Mouse (Mus musculus) heart, postnatal 10 days (tissue): ENCODE measurements at regions not wholly inside any gene's neighbourhood (a gene's known extent, or its start where the extent isn't known, plus 50 kb on each side); places are given as distances from the start of the nearest gene placed in this dataset.

Experiments used
- DNase-seq, 2 experiments: peaks; one replicate each; pipeline ENCODE4 v3.0.0; 2021
- intact Hi-C: fragments of 180-260 bp; cut with DNase I; formaldehyde crosslinking; loops from one replicate; pipeline ENCODE4 v1.15.1; 2025

DNA sequence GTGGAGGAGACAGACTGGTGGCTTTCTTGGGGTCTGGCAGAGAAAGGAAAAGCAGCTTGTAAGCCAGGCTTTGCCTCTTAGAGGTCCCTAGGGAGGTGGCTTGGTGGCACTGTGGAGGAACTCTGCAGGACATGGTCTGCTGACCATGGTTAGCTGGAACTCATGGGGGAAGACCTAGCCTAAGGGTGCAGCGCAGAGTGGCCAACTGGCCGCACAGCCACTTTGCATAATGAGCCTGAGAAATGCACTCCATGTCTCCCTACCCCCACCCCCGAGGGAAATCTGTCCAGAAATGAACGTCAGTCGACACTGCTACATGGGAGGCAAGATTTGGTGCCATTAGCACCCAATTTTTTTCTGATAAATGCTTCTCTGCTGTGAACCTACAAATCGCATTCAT is 429.5 kb downstream of the Glrx3 start:
- DNase-seq = no peak
- intact Hi-C loops = loop anchor here (10.0 kb wide), 1 partner anchor 218 kb away; no protein-coding TSS in a partner anchor

DNA sequence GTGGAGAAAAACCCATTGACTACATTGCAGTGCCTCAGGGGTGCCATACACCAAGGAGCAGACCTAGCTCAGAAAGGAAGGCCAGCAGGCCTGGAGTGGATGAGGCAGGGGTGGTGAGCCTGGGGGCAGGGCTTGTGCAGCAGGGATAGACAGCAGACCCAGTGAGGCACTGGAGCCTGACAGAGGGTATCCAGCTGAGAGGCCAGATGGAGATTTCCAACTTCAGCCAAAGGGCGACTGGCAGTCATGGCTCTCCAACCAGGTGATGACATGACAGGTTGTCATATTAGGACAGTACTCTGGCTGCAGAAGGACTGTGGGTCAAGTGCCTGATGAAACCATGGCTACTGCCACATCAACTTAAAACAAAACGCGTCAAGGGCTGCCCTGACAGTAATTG is 431.1 kb downstream of the Glrx3 start:
- no peak for DNase-seq
- intact Hi-C loops = loop anchor here (10.0 kb wide), 1 partner anchor 216 kb away; no protein-coding TSS in a partner anchor

DNA sequence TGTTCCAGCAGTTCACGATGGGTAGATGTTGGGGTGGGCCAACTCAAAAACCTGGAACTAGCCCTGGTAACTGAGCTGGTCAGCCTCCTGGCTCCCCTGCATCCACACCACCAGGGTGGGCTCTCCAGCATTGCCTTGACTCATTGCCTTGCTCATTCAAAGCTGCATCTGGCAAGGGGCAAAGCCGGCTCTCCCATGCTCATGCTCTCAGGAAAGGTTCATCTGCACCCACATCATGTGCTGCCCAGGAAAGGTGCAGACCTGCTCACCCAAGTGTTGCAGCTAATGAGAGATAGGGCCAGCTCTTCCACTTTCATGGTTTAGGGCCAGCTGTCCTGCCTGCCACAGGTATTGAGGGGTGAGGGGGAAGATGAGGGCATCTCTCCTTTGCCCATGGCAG is 437.9 kb downstream of the Glrx3 start:
- DNase-seq = no peak
- intact Hi-C loops = no loop called here

DNA sequence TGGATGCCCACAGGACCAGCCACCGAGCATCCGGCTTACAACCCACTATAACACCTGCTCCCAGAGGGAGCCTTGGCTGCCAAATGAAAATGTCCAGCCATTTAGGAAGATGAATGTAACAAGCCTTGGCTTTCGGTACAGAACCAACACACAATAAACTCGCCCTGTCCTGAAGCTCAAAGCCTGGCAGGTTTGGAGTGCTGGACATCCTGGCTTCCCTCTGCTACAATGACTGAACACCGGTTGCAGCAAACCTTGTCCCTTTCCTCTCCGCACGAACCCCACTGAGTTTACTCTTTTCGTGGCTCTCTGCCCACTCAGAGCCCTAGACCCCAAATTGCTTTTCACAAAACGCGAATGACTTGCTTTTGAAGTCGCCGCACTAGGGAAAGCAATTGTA is 441.9 kb downstream of the Glrx3 start:
- DNase-seq = no peak
- intact Hi-C loops = no loop called here

DNA sequence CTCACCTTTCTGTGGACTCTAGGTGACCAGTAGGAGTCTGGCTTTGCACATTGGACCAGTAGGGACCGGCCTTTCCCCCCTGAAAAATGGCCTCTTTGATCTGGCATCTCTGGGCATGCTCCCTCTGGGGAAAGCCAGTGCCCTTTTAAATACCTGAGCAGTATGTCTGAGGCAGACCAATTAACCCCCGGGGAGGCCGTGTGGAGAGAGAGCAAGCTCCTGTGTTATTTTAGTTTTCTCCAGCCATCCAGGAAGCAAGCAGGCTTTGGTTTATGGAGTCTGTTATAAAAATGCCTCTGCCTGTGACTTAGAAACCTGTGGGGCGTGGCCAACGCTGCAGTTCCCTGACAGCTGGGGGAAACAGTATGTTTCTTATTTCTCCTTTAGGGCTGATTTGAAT is 445.5 kb downstream of the Glrx3 start:
- DNase-seq = no peak
- intact Hi-C loops = no loop called here

DNA sequence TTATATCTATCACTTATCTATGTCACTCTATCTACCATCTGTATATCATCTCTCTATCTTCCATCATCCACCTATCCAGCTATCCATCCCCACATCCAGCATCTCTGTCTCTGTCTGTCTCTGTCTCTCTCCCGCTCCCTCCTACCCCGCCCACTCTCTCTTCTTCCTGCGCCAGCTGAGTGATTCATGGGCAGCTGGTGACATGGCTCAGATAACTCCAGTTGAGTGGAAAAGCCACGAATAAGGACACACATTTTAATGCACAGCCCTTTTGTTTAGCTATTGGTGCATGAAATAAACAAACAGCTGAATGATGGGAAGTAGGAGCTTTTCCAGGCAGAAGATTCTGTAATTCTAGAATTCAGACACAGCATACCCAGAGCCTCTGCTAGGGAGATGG is 446.3 kb downstream of the Glrx3 start:
- intact Hi-C loops = no loop called here
- no peak for DNase-seq

DNA sequence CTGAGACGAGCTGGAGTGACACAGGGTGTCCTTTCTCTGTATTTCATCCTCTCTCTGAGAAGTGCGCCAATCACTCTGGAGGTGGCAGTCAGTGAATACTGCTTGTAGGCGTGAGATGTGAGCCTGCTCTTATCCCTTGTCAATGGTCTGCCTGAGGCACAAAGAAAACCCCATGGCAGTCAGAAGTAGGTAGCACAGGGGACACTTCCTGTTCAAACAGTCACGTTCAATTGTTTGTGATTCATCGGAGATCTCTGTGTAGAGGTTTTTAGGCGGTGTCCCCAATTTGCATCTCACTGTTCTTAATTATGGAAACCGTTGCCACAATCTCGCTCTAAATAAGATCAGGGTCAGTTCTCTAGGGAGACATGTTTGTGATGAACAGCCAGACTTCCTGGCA is 447.7 kb downstream of the Glrx3 start:
- intact Hi-C loops = no loop called here
- DNase-seq = no peak

DNA sequence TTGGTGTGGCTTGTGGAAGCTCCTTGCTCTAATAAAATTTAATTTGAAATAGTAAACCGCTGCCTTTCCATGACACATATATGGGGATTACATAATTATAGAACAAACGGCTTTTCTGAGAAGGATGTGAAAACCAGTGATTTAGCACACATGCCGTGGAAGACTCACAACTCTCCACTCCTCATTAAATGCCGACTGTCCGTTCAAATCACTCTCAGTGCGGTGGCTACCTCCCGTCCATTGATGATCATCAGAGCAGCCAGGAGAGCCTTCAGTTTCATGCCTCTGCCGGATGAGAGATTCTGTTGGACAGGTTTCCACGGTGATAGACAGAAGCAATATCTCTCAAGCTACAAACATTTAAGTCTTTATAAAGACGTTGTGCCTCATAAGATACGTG is 451.3 kb downstream of the Glrx3 start:
- DNase-seq = no peak
- intact Hi-C loops = no loop called here

DNA sequence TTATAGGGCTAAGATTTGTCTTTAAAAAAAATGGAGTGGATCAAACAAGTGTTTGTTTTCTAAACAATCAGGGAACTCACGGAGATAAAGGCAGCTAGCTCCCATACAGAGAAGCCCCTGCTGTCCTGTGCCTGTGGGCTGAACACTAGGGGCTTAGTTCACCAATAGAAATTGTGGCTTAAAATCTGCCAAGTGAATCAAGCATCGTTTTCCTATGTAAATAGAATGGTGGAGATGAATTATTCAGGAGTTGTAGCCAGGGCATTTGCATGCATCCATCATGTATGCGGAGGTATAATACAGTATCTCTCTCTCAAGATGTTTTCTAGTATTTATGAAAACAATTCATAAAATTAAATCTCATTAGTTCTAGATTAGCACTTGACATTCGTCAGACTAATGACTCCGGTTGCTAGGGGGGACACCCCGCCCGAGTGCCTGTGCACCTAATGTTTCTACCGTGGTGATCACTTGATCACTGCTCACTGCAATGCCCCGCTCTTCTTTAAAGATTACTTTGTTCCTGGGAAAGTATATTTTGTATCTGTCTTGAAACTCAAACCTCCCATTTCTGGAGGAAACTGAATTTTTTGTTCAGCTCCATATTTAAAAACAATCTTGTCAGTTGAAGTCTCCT is 469.1 kb downstream of the Glrx3 start:
- intact Hi-C loops = no loop called here
- no peak for DNase-seq

DNA sequence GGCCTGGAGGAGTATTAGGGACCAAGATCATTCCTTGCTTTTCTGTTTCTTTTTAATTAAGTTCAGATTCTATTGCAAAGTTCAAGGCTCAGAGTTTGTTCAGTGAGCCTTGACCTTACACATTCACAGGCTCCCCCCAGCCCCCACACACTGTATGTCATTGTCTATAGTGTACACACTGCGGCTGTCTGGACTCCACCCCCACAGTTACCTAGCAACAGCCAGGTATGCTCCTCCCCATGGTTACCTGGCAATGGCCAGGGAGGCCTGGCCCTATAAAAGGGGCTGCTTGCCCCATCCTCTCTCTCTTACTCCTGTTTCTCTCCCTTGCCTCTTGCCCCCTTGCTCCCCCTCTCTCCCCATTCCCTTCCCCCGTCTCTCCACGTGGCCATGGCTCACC is 472.0 kb downstream of the Glrx3 start:
- intact Hi-C loops = no loop called here

DNA sequence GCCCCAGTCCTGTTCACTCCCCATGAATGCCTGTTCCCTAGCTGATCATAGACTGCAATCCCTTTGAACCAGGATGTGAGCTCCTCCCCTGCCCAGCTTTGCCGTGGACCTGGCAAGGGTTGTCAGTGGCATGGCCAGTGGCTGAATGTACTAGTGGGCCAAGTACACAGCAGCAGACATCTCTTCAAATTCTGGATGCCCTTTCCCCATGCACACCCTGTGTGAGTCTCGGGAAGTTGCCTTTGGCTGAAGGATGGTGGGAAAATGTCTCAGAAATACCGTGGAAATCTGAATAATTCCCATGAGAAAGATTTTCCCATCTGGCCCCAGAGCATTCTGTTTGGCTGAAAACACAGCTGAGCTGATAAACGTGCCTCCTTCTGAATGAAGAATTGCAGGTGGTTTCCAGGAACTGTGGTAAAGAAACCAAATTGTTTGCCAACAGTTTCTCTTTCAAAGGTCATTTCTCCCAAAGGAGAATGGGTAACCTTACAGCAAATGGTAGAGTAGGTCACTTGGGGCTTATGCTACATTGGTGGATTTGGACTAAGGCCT is 476.2 kb downstream of the Glrx3 start:
- peak; percentile 30 to 32 for DNase-seq
- intact Hi-C loops = no loop called here

More for the DNA sequence above, 472.0 kb downstream of the Glrx3 start:
- no peak for DNase-seq

DNA sequence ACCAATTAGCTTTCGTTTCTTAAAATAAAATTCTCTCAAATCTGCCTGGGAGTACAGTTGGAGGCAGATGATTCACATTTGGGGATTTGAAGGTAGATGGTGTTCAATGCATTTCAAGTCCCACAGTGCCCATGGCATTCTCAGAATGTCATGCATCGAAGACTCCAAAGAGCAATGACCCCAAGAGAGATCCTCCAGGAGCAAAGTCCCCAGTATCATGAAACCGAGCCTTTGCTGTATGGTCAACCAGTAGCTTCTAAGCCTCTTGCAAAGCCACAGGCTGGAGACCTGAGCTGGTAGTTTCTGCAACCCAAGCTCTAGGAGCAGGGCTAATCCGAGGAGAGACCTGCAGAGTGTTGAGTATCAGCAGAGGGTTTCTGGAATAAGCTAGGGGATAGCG is 477.1 kb downstream of the Glrx3 start:
- intact Hi-C loops = no loop called here

DNA sequence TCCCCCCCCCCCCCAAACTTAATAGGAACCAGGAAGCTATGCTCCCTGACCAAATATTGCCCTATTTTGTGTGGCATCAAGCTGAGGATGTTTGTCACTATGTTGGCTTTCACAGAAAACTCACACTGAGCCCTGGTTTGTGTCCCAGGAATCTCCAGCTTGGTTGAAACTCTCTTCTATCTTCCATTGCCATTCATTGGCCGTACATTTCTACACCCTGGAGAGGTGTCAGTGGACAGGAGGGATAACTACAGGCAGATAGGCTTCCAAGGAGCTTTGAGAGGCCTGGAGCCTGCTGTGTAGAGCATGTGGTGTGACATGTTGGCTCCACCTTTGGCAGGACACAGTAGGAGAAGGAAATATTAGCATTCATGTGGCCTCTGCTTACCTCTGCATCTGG is 478.9 kb downstream of the Glrx3 start:
- intact Hi-C loops = no loop called here

More for the DNA sequence above, 477.1 kb downstream of the Glrx3 start:
- DNase-seq = no peak

DNA sequence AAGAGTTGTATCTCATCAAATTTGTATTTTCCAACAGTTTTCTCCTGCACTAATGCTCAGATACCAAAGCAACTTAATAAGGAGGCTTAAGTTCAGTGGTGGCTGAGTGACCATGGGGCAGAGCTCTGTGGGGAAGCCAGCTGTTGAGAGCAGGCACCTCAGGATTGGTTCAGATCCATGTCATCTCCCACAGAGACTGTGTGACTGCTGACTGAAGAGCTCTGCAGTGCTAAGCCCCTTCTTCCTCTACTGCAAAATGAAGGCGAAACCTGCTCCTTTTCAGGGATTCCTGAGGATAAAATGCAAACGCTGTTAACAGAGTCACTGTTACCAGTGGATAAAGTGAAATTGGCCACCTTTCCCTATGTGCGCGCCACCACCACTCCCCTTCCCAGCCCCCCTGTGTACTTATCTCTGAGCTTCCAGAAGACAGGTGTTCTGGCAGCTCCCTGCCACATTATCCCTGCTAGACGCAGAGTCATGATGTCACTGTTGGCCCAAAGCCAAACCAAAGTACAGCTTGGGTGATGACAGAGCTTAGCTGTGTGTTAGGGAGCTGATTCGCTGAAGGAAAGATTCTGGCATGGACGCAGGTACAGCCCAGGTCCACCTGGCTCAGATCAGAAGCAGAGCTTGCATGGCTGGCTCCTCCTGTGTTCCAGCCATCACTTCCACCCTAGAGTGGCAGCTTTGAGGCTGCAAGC is 472.9 kb downstream of the Tcerg1l start:
- intact Hi-C loops = no loop called here
- DNase-seq = peak; percentile 60 to 61

More for the DNA sequence above, 478.9 kb downstream of the Glrx3 start:
- DNase-seq = no peak

DNA sequence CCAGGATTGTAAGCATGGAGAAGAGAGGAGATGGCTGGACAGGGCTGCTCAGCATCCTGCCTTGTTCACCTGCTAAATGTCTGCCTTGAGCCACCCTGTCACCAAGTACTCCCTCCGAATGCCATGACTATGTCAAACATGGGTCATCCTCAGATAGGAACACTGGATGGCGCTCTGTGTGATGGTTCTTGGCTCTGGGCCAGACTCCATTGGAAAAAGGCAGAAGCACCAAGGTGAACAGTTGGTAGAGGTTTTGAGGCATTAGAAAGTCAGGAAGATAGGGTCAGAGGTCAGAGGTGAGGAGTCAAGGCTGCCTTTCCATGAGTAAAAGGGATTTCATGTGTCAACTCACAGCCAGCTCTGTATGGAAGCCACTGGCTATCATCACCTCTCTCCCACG is 471.9 kb downstream of the Tcerg1l start:
- DNase-seq = no peak
- intact Hi-C loops = no loop called here

DNA sequence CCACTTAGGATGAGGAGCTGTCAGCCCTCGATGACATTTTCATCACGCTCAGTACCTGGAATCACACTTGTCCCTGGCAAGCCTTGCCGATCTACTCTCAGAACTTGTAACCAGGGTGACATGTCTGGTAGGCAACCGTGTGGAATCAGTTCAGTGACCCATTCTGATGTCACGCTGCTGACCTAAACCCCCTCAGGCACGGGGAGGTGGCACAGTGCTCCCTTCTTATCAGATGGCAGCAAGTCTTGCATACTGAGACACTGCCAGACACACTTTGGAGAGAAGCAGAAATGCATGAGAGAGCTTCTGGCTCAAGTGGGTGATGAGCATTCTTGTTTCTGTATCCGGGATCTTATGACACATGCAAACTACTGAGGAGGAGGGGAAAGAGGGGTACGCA is 470.2 kb downstream of the Tcerg1l start:
- DNase-seq = no peak
- intact Hi-C loops = no loop called here

DNA sequence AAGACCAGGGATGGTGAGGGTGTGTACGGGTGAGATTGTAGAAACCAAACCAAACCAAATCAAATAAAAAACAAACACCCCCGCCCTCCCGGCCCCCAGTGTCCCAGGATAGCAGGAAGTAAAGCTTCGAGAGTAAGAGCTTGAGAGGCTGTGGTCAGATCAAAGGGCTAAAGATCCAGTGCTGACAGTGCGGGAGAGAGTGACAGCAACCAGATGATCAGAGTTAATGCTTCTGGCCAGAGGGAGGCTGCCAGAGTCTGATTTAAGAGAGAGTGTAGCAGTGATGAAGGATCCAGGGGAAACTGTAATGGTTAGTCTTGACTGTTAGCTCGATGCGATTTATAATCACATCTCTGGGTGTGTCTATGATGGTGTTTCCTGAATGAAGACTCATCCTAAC is 467.3 kb downstream of the Tcerg1l start:
- intact Hi-C loops = no loop called here
- peak; percentile 5 to 12 for DNase-seq

DNA sequence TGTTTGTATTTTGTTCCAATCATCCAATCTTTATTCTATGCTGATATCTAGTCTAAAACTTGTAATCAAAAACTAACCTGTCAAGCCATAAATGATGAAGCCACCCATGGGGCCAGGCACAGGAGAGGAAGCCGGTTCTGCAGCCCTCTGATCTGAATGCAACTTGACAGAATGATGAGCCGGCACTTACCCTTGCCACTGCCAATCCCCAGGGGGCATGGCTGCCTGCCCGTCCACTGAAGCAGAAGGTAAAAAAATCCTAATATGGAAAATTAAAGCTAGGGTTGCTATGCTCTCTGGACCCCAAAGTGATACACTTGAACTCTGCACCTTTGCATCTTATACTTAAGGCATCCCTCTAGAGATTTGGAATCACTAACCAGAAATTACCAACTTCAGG is 461.6 kb downstream of the Tcerg1l start:
- no peak for DNase-seq
- intact Hi-C loops = no loop called here

DNA sequence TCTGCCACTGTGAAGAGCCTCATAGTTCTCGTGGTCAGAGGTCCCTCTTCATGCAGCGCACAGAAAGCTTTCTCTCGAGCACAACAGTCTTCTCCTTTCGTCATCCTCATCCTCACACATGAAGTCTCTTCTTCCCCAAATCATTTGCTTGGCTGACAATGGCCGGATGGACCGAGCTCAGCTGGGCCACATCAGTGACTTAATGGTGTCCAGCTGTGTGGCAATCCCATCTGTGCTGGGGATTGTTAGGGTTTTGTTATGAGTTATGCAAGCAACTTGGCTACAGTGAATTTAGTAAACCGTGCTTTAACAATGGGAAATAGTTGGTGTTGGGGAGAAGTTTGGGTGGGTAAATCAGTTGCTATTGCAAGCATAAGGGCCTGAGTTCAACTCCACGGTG is 458.4 kb downstream of the Tcerg1l start:
- peak; percentile 14 to 19 for DNase-seq

DNA sequence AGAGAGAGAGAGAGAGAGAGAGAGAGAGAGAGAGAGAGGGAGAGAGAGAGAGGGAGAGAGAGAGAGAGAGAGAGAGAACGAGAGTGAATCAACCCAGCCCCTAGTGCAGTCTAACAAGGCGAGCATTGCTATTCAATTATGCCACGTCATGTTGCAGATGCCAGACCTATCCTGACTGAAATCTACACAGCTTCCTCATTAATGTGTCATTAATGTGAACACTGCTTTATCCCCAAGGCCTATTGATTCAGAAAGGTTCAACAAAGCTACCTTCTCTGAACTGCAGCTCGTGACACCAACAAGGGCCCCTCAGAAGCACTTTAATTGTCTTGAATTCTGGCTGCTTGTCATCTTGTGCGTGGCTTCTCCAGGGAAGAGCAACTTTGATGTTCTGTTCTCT is 457.4 kb downstream of the Tcerg1l start:
- DNase-seq = no peak
- intact Hi-C loops = no loop called here

More for the DNA sequence above, 458.4 kb downstream of the Tcerg1l start:
- intact Hi-C loops = no loop called here

DNA sequence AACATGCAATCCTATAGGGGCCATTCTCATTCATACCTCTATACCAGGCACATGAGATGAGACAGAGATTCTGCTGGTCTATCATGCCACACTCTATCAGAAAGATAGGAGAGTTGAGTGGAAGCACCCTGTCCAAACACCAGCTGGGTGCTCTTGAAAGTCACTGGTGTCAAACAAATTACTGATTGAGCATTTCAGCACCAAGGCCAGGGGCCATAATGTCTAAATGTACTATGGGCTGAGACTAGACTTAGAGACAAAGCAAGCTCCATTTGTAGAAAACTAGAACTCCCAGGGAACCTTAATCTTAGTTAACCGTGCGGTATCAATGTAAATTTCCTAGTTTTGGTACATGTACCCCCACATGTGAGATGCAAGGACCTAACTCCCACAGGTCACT is 452.5 kb downstream of the Tcerg1l start:
- intact Hi-C loops = no loop called here
- peak; percentile 31 to 46 for DNase-seq

DNA sequence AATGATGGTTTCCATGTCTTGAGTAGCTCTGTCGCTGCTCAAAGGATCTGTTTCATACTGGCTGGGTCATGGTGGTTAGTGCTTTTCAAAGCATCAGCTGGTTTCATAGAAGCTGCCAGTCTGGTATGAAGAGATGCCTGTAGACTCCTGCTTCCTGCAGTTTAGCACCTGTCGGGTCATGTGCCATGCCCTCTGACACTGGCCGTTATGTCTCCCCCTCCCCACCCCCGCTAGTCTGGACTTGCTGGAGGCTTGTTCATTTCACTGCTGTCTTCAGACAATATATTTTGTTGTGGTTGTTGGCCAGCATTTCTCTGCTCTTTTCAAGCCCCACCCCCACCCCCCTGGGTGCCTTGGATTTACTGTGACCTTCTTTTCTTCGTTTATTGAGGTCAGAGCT is 450.1 kb downstream of the Tcerg1l start:
- no peak for DNase-seq
- intact Hi-C loops = no loop called here
